Mouse (Mus musculus) layer of hippocampus, adult 8-10 months (tissue): ENCODE measurements at regions not wholly inside any gene's neighbourhood (a gene's known extent, or its start where the extent isn't known, plus 50 kb on each side); places are given as distances from the start of the nearest gene placed in this dataset.
"Not testable (repeated sequence)": the region's sequence is repeated elsewhere in the genome, so short reads cannot be mapped to it uniquely, and the experiment has no call there.

Experiments
- DNase-seq, 2 experiments: peaks; one replicate each; pipeline ENCODE4 v3.0.0; 2022; ENCODE audit warnings: low spot score in 2 of 2

DNA sequence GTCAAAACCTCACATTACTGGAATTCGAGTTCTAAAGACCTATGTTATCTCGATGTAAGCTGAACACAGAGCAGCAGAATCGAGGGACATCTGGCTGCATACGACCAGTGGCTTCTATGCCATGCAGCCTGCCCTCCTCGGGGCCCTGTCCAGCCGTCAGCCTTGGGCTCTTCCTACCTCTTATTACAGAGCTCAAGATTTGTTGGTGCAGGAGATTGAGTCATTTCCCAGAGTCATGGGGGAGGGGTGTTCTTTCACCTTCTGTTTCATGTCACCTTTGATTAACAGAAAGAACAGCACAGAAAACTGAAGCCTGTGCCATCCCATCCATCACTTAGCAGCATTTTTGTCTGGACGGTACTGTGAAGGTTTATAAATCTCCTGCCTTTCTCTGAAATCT, 52.1 kb downstream of the Sst start:
- no peak for DNase-seq

DNA sequence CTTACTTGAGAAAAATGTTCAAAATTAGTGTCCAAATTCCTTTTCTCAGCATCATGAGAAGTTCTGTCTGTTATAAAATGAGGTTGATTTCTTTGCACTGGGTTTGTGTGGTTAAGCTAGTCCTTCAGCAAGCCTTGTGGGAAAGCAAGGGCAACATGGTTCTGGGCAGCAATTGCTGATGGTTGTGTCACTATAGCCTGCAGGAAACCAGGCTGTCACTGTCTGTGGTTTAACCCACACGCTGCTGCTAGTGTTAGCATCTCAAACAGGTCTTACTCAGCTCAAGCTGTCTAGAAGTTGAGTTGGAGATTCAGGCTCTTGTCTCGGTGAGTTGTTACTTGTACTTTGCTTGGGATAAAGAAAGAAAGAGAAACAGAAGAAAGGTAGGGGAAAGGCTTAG, 52.6 kb downstream of the Sst start:
- DNase-seq: no peak

DNA sequence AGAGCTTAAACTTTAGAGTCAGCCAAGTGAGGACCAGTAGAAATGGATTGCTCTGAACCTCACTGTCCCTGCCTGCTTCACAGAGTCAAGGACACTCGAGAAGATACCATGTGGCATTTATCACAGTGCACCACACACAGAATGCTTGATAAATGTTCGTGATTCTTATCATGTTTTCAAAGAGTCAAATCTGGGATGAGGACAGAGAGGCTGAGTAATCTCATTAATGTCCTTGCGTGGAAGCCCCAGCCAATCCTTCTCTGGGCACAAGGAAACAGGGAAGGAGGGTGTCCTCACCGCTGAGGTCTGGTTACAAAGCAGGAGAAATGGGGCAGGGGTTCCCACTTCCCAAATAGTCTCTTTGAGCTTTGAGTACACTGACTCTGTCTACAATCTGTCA, 55.8 kb downstream of the Sst start:
- DNase-seq: no peak

DNA sequence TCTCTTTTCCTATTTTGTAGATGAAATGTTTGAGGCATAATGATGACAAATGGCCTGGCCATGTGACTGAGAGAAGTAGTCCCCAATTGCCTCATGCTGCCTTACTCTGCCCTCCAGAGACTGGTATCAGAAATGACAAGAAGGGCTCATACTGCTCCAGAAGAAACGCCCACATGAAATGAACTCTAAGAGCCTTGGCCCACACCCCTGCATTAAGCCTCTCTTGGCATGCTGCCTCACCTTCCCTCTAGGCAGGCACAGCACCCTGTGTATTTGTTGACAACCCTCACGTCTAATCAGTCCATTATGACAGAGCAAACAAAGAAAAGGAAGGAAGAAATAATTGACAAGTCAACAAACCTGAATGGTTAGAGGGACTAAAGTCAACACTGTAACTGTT, 57.2 kb downstream of the Sst start:
- no peak for DNase-seq

DNA sequence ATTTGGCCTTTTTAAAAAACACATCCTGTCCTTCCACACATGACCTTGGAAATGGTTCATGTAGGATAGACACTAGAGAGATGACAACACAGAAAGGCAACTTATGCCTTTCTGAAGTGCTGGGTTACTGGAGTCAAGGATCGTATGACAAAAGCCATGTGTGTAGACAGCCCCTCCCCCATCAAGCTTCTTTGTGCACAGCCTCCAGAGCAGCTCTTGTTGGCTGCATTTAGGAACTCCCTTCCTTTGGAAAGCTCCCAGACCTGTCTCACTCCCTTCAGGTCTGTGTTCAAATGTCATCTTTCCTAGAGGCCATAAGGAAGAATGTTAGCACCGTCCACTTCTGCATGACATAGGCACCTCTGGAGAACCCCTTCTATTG, 57.7 kb downstream of the Sst start:
- DNase-seq: no peak

DNA sequence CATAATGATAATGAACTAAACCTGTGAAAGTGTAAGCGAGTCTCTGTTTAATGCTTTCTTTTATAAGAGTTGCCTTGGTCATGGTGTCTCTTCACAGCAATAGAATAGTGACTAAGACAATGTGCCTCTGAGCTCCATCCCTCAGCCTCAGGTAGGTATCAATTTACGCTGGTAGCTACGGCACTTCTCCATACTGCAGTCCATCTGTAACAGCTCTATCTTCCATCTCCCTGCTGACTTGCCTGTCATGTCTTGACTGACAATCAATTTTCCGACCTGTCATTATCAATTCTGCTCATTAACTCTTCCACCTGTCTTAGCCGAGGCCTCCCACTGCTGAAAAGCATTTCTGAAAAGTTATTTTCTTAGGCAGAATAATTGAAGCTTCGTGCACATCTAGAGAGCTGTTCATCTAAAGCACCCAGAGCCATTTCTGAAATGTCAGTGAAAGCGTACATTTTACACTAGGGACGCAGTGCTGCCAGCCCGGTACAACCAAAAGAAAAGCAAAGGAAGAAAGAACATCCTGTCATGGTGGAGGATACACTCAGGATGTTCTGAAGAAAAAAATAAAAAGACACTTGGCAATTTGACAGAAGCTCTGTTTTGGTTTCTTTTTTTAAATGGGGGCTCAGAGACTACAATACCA, 58.2 kb downstream of the Sst start:
- no peak for DNase-seq

DNA sequence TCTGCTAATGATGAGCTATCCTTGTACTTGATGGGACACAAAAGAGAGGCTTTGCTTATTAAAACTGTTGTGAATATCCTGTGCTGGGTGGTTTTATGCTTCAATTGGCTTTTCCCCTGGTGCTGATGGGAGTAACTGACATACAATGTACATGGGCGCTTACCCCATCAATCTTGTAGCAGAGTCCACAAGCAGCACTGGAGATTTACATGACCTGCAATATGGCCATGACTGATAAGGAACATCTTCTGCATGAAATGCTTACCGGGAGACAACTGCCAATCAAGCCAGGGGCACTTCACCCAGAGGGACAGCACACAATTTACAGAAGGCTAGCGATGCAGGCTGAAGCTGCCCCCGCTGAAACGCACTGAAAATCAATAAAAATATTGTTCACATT, 65.1 kb downstream of the Sst start:
- no peak for DNase-seq

DNA sequence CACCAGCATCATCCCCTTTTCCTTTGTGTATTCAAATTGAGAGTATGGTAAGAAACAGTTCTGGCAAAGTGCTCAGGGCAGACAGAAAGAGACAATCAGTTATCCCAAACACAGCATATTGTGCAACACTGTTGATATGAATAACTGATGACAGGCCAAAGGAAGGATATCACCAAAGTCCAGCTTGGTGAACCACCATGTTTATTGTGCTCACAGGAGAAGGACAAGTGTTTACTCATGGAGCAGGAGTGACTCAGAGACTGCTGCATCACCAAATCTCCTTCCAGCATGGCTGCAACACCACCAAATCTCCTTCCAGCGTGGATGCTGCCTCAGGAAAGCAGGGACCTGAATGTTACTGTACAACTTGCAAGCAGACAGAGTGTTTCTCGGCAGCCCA, 105.5 kb downstream of the Sst start:
- DNase-seq: no peak

DNA sequence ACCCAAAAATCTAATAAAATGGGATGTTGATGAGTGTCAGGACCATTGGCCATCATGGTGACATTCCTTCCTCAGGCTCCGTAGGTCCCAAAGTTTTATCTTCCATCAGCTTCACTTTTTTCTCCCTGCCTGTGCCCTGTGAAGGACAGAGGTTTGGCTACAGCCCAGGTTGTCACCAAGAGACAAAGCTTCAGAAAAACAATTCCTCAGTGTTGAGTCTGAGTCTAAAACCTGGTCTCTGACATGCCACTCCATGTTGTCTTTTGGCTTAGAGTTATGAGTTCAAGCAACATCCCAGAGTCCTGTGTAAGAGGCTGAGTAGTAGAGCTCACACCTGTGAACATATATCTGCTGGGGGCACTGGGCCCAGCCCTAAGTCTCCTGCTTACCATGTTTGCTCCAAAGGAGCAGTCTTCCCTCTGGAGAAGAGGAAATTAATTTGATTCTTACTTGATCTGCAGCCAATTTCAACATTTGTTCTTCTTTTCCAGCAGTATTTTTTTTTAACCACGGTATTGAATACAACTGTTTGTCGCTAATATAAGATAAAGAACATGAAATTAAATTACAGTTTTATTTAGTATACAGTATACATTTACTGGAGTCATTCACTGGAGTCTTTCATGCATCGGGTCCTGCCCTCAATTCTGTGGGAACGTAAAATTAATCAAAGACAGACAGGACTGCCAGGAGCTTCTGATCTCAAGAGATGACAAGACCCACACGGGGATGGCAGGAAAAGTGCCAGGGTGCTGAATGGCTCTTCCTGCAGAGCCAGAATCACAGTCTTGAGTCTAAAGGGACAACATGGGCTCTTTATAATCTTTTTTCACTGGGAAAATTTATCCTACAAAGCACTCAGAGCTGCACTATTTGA, 106.5 kb downstream of the Sst start:
- DNase-seq: no peak

DNA sequence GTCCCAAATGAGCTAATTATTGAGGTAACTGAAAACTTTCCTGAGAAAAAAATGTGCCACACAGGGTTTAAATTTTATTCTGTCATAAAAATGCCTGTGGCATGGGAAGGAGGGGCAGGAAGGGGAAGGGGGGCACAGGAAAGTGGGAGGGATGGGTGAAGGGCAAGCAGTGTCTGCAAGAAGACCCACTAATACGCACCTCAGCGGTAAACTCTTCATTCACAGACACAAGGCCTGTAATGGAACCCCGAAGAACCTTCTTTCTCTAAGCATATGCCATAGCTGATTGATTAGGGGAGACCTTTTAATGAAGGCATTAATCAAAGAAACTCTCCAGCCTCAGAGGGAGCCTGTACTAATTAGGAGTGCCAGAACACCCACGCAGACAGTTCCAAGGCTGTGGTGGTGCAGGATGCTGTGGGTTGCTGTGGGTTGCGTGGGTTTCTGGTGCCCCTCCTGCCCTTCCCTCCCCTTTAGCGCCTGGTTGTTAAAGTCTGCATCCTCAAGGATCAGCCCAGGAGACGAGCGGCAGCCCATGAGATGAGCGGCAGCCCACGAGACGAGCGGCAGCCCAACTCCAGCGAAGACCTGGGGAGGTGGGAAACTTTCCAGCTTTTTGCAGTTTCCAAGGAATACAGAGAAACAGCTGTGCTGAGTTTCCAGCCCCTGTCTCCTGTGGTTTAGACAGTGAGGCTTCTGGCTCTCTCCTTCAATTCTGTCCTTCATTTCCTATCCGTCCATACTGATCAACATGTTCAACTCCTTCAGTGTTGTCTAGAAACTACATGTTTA, 110.1 kb downstream of the Sst start:
- no peak for DNase-seq

DNA sequence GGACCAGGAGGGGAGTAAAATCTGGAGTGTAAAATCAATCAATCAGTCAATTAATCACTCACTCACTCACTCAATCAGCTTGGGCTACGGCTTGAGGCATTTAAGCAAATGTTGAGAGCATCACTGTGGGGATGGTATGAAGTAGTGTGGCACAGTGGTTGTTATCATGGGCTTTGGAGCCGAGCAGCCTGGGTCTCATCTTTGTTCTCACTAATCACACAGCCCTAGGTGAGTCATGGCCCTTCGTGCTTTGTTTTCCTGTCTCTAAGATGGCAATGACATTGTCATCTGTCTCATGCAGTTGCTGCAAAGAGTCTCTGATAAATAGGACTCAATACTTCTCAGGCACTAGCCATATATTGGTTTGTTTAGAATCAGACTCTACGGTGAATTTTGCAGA, 112.9 kb downstream of the Sst start:
- no peak for DNase-seq

DNA sequence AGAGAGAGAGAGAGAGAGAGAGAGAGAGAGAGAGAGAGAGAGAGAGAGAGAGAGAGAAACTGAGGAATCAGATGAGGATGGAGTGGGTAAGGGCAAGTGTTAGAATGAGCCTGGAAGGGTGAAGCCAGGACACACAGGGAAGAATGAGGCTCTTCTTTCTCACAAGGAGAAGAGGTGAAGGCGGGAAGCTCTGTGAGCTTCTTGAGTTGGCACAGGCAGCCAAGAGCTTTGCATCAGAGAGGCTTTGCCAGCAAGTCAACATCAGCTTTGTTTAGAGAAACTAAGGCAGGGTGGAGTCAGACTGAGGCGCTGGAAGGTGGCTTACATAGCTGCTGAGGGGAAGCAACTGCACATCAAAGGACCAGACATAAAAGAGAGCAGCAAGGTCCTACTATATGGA, 113.7 kb downstream of the Sst start:
- DNase-seq: no peak

DNA sequence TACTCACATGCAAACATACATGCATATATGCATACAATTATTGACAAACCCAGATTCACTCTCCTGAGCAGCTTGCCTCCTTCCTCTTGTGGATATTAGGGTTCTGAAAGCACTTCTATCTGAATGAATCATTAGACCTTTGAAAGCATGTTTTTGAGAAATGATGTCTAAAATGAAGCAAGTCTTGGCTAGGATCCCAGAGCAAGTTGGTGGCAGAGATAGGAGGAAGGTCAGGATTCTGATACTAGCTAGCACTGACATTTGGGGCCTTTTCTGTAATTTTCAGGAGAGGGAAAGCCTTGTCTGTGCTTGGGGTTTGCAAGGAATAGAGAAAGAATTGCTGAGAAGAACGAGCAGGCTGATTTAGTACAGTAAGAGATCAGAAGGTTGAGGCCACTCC, 114.3 kb downstream of the Sst start:
- no peak for DNase-seq

DNA sequence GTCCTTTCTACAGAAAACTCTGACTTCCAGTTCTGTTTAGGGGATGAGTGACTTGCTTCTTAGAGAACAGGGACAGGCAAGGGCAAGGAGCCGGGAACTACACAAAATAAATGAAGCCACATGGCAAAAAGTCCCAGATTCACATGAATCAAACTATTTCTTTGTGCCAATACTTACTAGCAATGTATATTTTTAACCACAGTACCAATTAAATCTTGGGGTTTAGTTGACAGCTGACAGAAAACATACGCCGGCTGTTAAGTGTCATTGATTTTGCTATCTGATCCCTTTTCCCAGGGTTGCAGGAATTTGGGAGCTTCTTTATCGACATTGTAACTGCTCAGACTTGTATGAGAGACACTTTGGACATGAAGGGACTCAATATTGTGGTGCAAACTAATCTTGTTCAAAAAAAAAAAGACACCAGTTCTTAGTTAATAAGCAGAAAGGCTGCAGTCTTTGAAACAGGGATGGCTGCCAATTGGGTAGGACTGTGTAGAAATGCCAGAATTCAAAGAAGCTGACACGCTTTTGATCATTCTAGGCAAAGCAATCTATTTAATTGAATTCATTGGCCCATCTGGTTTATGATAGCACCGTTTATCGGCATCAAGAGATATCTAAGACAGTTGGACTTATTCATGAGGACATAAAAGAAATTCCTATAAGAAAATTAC, 132.5 kb downstream of the Sst start:
- peak; percentile 28 to 44 for DNase-seq

DNA sequence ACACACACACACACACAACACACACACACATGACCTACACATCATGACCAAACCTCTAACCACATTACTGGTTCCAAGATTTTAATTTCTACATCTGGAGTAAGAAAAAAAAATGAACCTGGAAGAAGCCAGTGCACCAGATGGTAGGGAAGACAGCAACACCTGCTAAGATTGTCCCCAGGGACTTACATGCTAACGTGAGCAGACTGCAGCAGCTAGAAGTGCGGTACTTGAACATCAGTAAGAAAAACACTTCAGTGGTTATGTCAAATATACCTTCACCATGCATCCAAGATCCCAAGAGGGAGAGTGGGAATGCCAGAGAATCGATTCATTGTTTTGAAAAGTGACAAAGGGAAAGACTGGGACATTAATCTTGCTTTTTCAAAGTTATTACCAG, 153.7 kb downstream of the Sst start:
- no peak for DNase-seq

DNA sequence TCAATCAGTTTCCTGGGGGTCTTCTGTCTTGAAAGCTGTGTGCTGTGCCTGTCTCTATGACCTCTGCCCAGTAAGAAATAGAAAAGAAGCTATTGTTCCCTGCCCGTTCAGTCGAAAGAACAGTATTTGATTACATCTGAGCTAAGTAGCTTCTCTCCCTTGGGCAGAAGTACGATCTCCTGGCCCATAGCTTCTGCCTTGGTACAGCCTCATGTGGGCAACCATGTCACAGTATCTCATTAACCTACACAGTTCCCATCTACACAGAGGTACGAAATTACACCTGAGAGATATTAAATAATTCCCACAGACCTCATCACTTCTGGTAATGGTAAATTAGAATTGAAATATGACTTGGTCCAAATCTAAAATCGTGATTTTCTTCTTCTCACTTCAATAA, 155.0 kb downstream of the Sst start:
- no peak for DNase-seq

DNA sequence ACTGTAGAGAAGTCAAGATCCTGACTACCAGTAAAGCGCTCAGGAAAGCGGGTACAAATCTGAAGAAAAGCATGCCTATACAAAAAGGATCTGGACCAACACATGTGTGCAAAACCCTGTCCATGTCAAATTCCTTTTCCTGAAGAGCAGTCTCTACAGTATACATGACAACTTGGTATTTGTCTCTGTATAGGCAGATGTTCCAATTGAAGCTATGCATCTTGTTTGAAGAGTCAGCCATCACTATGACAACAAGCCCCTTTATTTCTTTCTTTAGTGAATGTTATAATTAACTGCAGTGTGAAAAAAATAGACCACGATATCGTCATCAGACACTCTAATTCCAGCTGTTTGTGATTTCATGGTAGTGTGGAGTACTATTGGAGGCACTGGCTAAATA, 164.2 kb downstream of the Sst start:
- DNase-seq: no peak

DNA sequence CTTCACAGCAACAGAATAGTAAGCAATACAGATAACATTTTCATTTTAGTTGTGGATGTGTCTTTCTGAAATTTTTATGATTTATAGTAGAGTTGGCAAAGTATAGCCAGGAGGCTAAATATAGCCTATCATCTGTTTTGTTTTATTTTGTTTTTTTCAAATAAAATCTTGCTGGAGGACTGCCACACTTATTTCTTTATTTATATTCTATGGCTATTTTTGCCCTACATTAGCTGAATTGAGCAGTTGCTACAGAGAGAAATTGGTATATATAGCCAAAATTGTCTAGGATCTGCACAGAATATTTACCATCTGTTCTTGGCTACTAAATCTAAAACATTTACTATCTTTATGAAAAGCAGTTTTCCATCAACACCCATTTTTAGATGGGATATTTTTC, 169.0 kb downstream of the Sst start:
- DNase-seq: no peak

DNA sequence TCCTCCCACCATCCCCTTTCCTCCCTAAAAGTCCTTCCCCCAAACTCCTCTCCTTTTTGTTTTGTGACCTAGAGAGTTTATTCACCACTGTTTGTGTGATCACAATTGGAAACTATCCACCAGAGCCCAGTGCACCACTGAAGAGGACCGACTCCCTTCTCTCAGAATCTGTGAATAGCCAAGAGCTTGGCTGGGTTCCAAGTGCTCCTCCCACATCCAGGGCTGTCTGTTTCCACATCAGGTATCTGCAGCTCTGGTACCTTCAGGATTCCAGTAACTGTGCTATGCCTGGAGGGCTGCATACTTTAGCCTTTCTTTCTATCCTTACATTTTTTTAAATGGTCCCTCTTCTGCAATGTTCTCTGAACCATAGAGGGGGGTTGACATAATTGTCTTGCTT, 180.5 kb upstream of the Masp1 start:
- DNase-seq: no peak

DNA sequence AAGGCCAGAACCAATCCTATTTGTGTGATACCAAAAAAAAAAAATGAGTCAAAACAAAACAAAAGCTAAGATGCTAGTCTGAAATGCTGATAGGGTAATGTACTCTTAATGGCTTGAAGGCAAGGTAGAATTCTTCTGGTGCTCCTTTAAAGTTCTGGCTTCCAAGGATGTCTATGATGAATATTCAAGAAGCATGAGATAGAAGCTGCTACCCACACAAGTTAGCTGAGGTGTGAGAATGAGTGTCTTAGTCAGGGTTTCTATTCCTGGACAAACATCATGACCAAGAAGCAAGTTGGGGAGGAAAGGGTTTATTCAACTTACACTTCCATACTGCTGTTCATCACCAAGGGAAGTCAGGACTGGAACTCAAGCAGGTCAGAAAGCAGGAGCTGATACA, 173.6 kb upstream of the Masp1 start:
- not testable (repeated sequence) for DNase-seq

DNA sequence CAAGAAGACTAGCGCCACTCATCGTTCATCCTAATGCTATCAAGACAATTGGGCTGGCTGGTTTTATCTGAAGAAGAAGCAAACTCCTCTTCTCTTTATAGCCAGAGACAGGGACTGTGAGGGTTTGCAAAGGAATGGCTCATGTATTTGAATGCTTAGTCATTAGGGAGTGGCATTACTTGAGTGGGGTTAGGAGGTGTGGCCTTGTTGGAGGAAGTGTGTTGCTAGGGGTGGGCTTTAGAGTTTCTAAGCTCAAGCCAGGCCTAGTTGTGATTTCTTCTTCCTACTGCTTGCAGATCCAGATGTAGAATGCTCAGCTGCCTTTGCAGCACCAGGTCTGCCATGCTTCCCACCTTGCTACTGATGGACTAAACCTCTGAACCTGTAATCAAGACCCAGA, 169.4 kb upstream of the Masp1 start:
- no peak for DNase-seq

DNA sequence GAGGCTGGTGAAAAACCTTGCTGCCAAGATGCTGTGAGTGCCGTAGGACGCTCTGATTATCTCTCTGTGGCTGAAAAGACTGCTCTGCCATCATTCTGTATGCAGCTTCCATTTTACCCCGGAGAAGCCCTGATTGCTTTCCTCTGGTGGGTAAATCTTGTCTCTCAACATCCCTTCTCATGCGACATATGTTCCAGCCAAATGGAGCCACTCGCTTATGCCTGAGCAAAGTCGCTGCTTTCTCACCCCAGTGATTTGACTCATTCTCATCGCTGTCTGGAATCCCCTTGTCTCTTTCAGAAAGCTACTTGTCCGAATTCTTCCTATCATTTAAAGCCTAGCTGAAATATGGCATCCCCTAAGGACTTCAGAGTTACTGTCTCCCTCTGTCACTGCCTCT, 166.2 kb upstream of the Masp1 start:
- DNase-seq: peak; percentile 6 to 19
